Mouse (Mus musculus) liver, postnatal 0 days (tissue): ENCODE data around the gene Ccdc172.

Source experiments
- CTCF ChIP-seq: sonication (generic); IDR thresholded peaks from 2 replicates; pipeline ENCODE4 v1.5.1; 2016; ENCODE audit warnings: antibody characterized with exemption, low read depth
- EP300 ChIP-seq: IDR thresholded peaks from 2 replicates; pipeline ENCODE4 v1.6.1; 2016; ENCODE audit warnings: antibody characterized with exemption, low read depth, mild to moderate bottlenecking

- TF ChIP-seq CTCF (no peak), EP300 (no peak)
Observed at GRCm38 (mm10) chr19:58500049-58500448, 11.7 kb upstream of the Ccdc172 start.
